Mouse (Mus musculus): ENCODE measurements around the gene Syn3.

Syn3 gene

GRCm38 (mm10) chr10:86369346-86369745 is 129.3 kb downstream of the Syn3 start:
- no peak for DNase-seq (ENCODE audit: low spot score)

GRCm38 (mm10) chr10:86368811-86369210 is 129.9 kb downstream of the Syn3 start:
- no peak for DNase-seq (ENCODE audit: low spot score)

GRCm38 (mm10) chr10:86367346-86367745 is 131.3 kb downstream of the Syn3 start:
- no peak for DNase-seq (ENCODE audit: low spot score)

GRCm38 (mm10) chr10:86365632-86366092 is 133.0 kb downstream of the Syn3 start:
- DNase-seq (ENCODE audit: low spot score), result no peak

GRCm38 (mm10) chr10:86363669-86364309 is 134.9 kb downstream of the Syn3 start:
- DNase-seq (ENCODE audit: low spot score), result no peak

- no peak for DNase-seq (ENCODE audit: low spot score)
Observed at GRCm38 (mm10) chr10:86359699-86360098, 139.0 kb downstream of the Syn3 start.

- no peak for DNase-seq (ENCODE audit: low spot score)
Observed at GRCm38 (mm10) chr10:86359208-86359607, 139.5 kb downstream of the Syn3 start.

- DNase-seq (ENCODE audit: low spot score), result no peak
Observed at GRCm38 (mm10) chr10:86358307-86358975, 140.3 kb downstream of the Syn3 start.

- no peak for DNase-seq (ENCODE audit: low spot score)
Observed at GRCm38 (mm10) chr10:86356819-86357563, 141.7 kb downstream of the Syn3 start.

GRCm38 (mm10) chr10:86352521-86352920 is 146.2 kb downstream of the Syn3 start:
- no peak for DNase-seq (ENCODE audit: low spot score)

GRCm38 (mm10) chr10:86351287-86351686 is 147.4 kb downstream of the Syn3 start:
- DNase-seq (ENCODE audit: low spot score), result no peak

- no peak for DNase-seq (ENCODE audit: low spot score)
Observed at GRCm38 (mm10) chr10:86346235-86346840, 152.4 kb downstream of the Syn3 start.

- DNase-seq (ENCODE audit: low spot score), result no peak
Observed at GRCm38 (mm10) chr10:86345645-86346044, 153.1 kb downstream of the Syn3 start.

GRCm38 (mm10) chr10:86344654-86345053 is 154.0 kb downstream of the Syn3 start:
- DNase-seq (ENCODE audit: low spot score), result no peak

GRCm38 (mm10) chr10:86343931-86344330 is 154.8 kb downstream of the Syn3 start:
- no peak for DNase-seq (ENCODE audit: low spot score)

GRCm38 (mm10) chr10:86343362-86343761 is 155.3 kb downstream of the Syn3 start:
- no peak for DNase-seq (ENCODE audit: low spot score)

GRCm38 (mm10) chr10:86342713-86343112 is 156.0 kb downstream of the Syn3 start:
- DNase-seq (ENCODE audit: low spot score), result no peak

GRCm38 (mm10) chr10:86342151-86342550 is 156.5 kb downstream of the Syn3 start:
- DNase-seq (ENCODE audit: low spot score), result no peak

- no peak for DNase-seq (ENCODE audit: low spot score)
Observed at GRCm38 (mm10) chr10:86341589-86341988, 157.1 kb downstream of the Syn3 start.

GRCm38 (mm10) chr10:86340991-86341527 is 157.6 kb downstream of the Syn3 start:
- no peak for DNase-seq (ENCODE audit: low spot score)

GRCm38 (mm10) chr10:86340421-86340820 is 158.3 kb downstream of the Syn3 start:
- no peak for DNase-seq (ENCODE audit: low spot score)

GRCm38 (mm10) chr10:86339649-86340379 is 158.9 kb downstream of the Syn3 start:
- DNase-seq (ENCODE audit: low spot score), result no peak
